In the genomic region with DNA sequence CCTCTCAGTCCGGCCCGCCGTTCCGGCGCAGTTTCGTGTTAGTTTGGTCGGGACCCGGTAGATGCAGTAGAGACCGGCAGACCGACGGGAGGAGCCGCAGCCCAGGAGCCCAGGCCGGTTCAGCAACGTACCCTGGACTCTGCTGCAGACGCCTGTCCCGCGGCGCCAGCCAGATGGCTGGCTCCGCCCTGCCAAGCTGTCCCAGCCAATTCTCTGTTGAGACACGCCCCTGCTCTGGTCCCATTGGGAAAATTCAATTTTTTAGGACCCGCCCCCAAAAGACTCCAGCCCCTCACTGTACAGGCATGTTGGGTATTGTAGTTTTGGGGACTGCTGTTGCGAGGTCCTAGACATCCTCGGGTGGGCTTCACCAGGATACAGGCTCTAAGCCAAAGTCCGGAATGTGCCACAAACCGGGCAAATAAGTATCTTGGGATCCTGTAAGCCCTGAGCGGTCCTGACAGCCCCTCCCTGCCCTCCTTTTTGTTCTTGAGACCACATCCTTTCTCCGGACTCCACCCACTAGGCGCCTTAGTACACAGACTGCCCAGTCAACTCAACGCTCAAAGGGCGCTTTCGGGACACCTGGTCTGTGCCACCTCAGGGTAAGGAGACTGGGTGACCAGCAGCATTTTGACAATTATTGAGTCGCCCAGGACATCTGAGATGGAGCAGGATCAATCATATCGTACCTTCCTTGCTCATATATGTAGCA, we compare ENCODE assay signal across 8 mouse cellular contexts. TPM values are rescaled to one million over a fixed set of nuclear protein-coding genes. Genes with fewer than 3 reads are reported as not detected.
DNase-seq lines count a peak whose midpoint lies in the region; ATAC-seq and TF ChIP-seq lines count a peak whose summit lies in the region.

No protein-coding gene starts in this region.

- no peaks in the 10 kb centered on the region for H3K9me3 ChIP-seq in heart, embryonic 11.5 days (replicated peaks; ENCODE audit: control insufficient read depth, low read length)
- H3K9me3 ChIP-seq in kidney, embryonic 16.5 days (ENCODE audit: low read length) = no peaks in the 10 kb centered on the region

- ATAC-seq in erythroblast, adult 5-6 weeks (replicated peaks; ENCODE audit: low FRiP score, poor library complexity, severe bottlenecking) = peak; percentile 83
- peak; percentile 89 for ATAC-seq in heart, embryonic 11.5 days (replicated peaks; ENCODE audit: insufficient number of reproducible peaks, low FRiP score, low TSS enrichment)
- ATAC-seq in kidney, embryonic 16.5 days (ENCODE audit: low FRiP score, low TSS enrichment) = peak; percentile 84

- TF ChIP-seq POLR2A in liver, adult 2 months (IDR thresholded peaks at IDR 0.05; ENCODE audit: extremely low read depth, insufficient read depth, low read length) = peak; percentile 82
- peak; percentile 98 for TF ChIP-seq POLR2A in myocyte (IDR thresholded peaks at IDR 0.05; ENCODE audit: insufficient read length, low read depth)

- peak; percentile 96 for DNase-seq in A20 (ENCODE audit: low read depth, low spot score)
- peak; percentile 96 for DNase-seq in brain, adult 2 months (ENCODE audit: low read depth, low spot score)
- peak; percentile 89 for DNase-seq in liver, adult 2 months (ENCODE audit: extremely low read depth, low read depth, low spot score)
- DNase-seq in splenic B cell, adult 2 months (ENCODE audit: low read depth, low spot score) = peak; percentile 85

- peak overlapping the region; percentile 79 for H3K9ac ChIP-seq in heart, embryonic 11.5 days (ENCODE audit: low read depth, low read length)
- H3K9ac ChIP-seq in kidney, embryonic 16.5 days (replicated peaks; ENCODE audit: low read length) = peak overlapping the region; percentile 82
- H3K9ac ChIP-seq in liver, adult 2 months (ENCODE audit: low read depth, low read length) = peak overlapping the region; percentile 66

- peaks cover 3% of the 10 kb centered on the region; the same call in 1 of the 2 replicates for H3K36me3 ChIP-seq in heart, embryonic 11.5 days (ENCODE audit: control insufficient read depth, insufficient read depth, low read length)
- H3K36me3 ChIP-seq in kidney, embryonic 16.5 days (ENCODE audit: insufficient read depth, low read length) = peaks cover 3% of the 10 kb centered on the region; the same call in 1 of the 2 replicates
- no peaks in the 10 kb centered on the region for H3K36me3 ChIP-seq in liver, adult 2 months (ENCODE audit: control insufficient read depth, insufficient read depth, low read length)
- no peaks in the 10 kb centered on the region for H3K36me3 ChIP-seq in myocyte (ENCODE audit: control insufficient read depth, insufficient read depth)
- no peaks in the 10 kb centered on the region for H3K36me3 ChIP-seq in splenic B cell, adult 2 months (ENCODE audit: control insufficient read depth, insufficient read depth, low read length, poor library complexity, severe bottlenecking)

- 3% methylated on average over 33 of the region's 33 CpGs for WGBS in heart, embryonic 11.5 days (ENCODE audit: insufficient replicate concordance)
- 5% methylated on average over 33 of the region's 33 CpGs for WGBS in kidney, embryonic 16.5 days
- WGBS in liver, adult 2 months = 3% methylated on average over 33 of the region's 33 CpGs

- H3K79me2 ChIP-seq in liver, adult 2 months (ENCODE audit: control insufficient read depth, insufficient read depth, low read length) = no peaks in the 10 kb centered on the region
- H3K79me2 ChIP-seq in myocyte (ENCODE audit: control insufficient read depth, insufficient read depth) = peaks cover 29% of the 10 kb centered on the region

- TF ChIP-seq CTCF in liver, adult 2 months (IDR thresholded peaks at IDR 0.05; ENCODE audit: low read depth, low read length) = no peak; the same call in 1 of the 2 replicates

- peak overlapping the region; percentile 25 for H3ac ChIP-seq in myocyte (ENCODE audit: control insufficient read depth, insufficient read length)

- H3K4me1 ChIP-seq in heart, embryonic 11.5 days (ENCODE audit: control insufficient read depth, insufficient read depth, low read length) = peaks cover 35% of the 10 kb centered on the region
- peaks cover 30% of the 10 kb centered on the region for H3K4me1 ChIP-seq in kidney, embryonic 16.5 days (ENCODE audit: insufficient read depth, low read length)
- peaks cover 5% of the 10 kb centered on the region; the same call in 1 of the 2 replicates for H3K4me1 ChIP-seq in liver, adult 2 months (ENCODE audit: control insufficient read depth, insufficient read depth, low read length)

- H3K27me3 ChIP-seq in heart, embryonic 11.5 days (ENCODE audit: control insufficient read depth, insufficient read depth, low read length) = no peaks in the 10 kb centered on the region
- no peaks in the 10 kb centered on the region for H3K27me3 ChIP-seq in kidney, embryonic 16.5 days (ENCODE audit: insufficient read depth, low read length)
- H3K27me3 ChIP-seq in liver, adult 2 months (ENCODE audit: control insufficient read depth, insufficient read depth, low read length) = no peaks in the 10 kb centered on the region
- H3K27me3 ChIP-seq in myocyte (ENCODE audit: control insufficient read depth, insufficient read depth, insufficient read length) = no peaks in the 10 kb centered on the region
- no peaks in the 10 kb centered on the region for H3K27me3 ChIP-seq in splenic B cell, adult 2 months (ENCODE audit: control insufficient read depth, insufficient read depth, low read length, poor library complexity, severe bottlenecking)

- H3K4me2 ChIP-seq in heart, embryonic 11.5 days = peak overlapping the region; percentile 71
- H3K4me2 ChIP-seq in kidney, embryonic 16.5 days (replicated peaks; ENCODE audit: low read depth, low read length) = peak overlapping the region; percentile 67
- peak overlapping the region; percentile 95 for H3K4me2 ChIP-seq in myocyte (ENCODE audit: low read depth)

- no peak overlapping the region for H3K27ac ChIP-seq in heart, embryonic 11.5 days (ENCODE audit: low read depth, low read length)
- H3K27ac ChIP-seq in kidney, embryonic 16.5 days (ENCODE audit: low read length) = peak overlapping the region; percentile 61
- 0 out of 2 replicates have a peak overlapping the region, but pooled peaks have one; percentile 11 for H3K27ac ChIP-seq in liver, adult 2 months (replicated peaks; ENCODE audit: insufficient read depth, low read depth, low read length)

- peak overlapping the region; percentile 54 for H3K4me3 ChIP-seq in heart, embryonic 11.5 days (ENCODE audit: low read depth, low read length)
- peak overlapping the region; percentile 73 for H3K4me3 ChIP-seq in kidney, embryonic 16.5 days (ENCODE audit: low read length)
- peak overlapping the region; percentile 62 for H3K4me3 ChIP-seq in liver, adult 2 months (ENCODE audit: insufficient read depth, low read depth, low read length)
- peak overlapping the region; percentile 80 for H3K4me3 ChIP-seq in myocyte

TF ChIP-seq in myocyte, 11 proteins besides CTCF, POLR2A, EP300 and RAD21 (continues in another document):
- TF ChIP-seq MYOG (IDR thresholded peaks at IDR 0.05; ENCODE audit: control insufficient read depth in 1 of 3, insufficient read depth in 1 of 3, insufficient read length in 2 of 3, low read depth in 2 of 3) = peak in 1 of 3 experiments; percentile 30
- TF ChIP-seq MAX (IDR thresholded peaks at IDR 0.05; ENCODE audit: low read depth) = no peak
- no peak for TF ChIP-seq CEBPB (IDR thresholded peaks at IDR 0.05; ENCODE audit: insufficient read depth, poor library complexity, severe bottlenecking)
- TF ChIP-seq POLR2AphosphoS2 (IDR thresholded peaks at IDR 0.05; ENCODE audit: insufficient read length, low read depth) = peak; percentile 96
- no peak for TF ChIP-seq TCF12 (IDR thresholded peaks at IDR 0.05; ENCODE audit: insufficient read depth, poor library complexity, severe bottlenecking)
- TF ChIP-seq SRF (IDR thresholded peaks at IDR 0.05; ENCODE audit: control insufficient read depth, insufficient read length, low read depth) = peak; percentile 11
- peak; percentile 8 for TF ChIP-seq E2F4 (IDR thresholded peaks at IDR 0.05; ENCODE audit: insufficient read depth)
- TF ChIP-seq REST (IDR thresholded peaks at IDR 0.05; ENCODE audit: insufficient read depth, insufficient read length) = peak; percentile 11

RNA-seq across cellular contexts. Expression of gene Smtn, which starts 1.1 kb away (rescaled TPM):
- total RNA-seq in erythroblast, adult 5-6 weeks (2015; ENCODE audit: low replicate concordance) = 4.2 and 13.6 TPM in 2 replicates
- 2.0 and 2.7 TPM in 2 replicates for total RNA-seq in erythroblast, adult 5-6 weeks (2017; ENCODE audit: low replicate concordance)
- polyA plus RNA-seq in heart, embryonic 11.5 days (2014; fragmentation: Nextera tagmentation; extraction: Ambion mirVana) = 66.9 and 72.9 TPM in 2 replicates
- 110 and 116 TPM in 2 replicates for polyA plus RNA-seq in kidney, embryonic 16.5 days (2015; fragmentation: Nextera tagmentation; extraction: Ambion mirVana)
- total RNA-seq in liver, adult 2 months (2014; rRNA removed) = 2.2 and 4.4 TPM in 2 replicates
- 2.8 and 2.9 TPM in 2 replicates for polyA plus RNA-seq in liver, adult 2 months (2012; rRNA removed)
- polyA plus RNA-seq in myocyte (2012; fragmentation: generic; extraction: Trizol) = 141 TPM

RNA-seq across cellular contexts. Expression of gene Selenom, which starts 24.8 kb away (rescaled TPM):
- total RNA-seq in erythroblast, adult 5-6 weeks (2015; ENCODE audit: low replicate concordance) = not detected in 2 replicates
- total RNA-seq in erythroblast, adult 5-6 weeks (2017; ENCODE audit: low replicate concordance) = 1.5 TPM in 1 of 2 replicates, not detected in the other
- 122 and 127 TPM in 2 replicates for polyA plus RNA-seq in heart, embryonic 11.5 days (2014; fragmentation: Nextera tagmentation; extraction: Ambion mirVana)
- 113 and 114 TPM in 2 replicates for polyA plus RNA-seq in kidney, embryonic 16.5 days (2015; fragmentation: Nextera tagmentation; extraction: Ambion mirVana)
- 2.4 and 2.6 TPM in 2 replicates for total RNA-seq in liver, adult 2 months (2014; rRNA removed)
- 6.3 and 6.7 TPM in 2 replicates for polyA plus RNA-seq in liver, adult 2 months (2012; rRNA removed)
- polyA plus RNA-seq in myocyte (2012; fragmentation: generic; extraction: Trizol) = 270 TPM

RNA-seq across cellular contexts. Expression of gene Inpp5j, which starts 34.6 kb away (rescaled TPM):
- total RNA-seq in erythroblast, adult 5-6 weeks (2015; ENCODE audit: low replicate concordance) = 0.38 and 2.5 TPM in 2 replicates
- total RNA-seq in erythroblast, adult 5-6 weeks (2017; ENCODE audit: low replicate concordance) = 0.34 and 0.42 TPM in 2 replicates
- 6.5 and 7.0 TPM in 2 replicates for polyA plus RNA-seq in heart, embryonic 11.5 days (2014; fragmentation: Nextera tagmentation; extraction: Ambion mirVana)
- polyA plus RNA-seq in kidney, embryonic 16.5 days (2015; fragmentation: Nextera tagmentation; extraction: Ambion mirVana) = 2.8 and 3.1 TPM in 2 replicates
- not detected in 2 replicates for total RNA-seq in liver, adult 2 months (2014; rRNA removed)
- polyA plus RNA-seq in liver, adult 2 months (2012; rRNA removed) = 0.05 and 0.07 TPM in 2 replicates
- polyA plus RNA-seq in myocyte (2012; fragmentation: generic; extraction: Trizol) = 5.8 TPM

RNA-seq across cellular contexts. Expression of gene Pla2g3, which starts 51.2 kb away (rescaled TPM):
- total RNA-seq in erythroblast, adult 5-6 weeks (2015; ENCODE audit: low replicate concordance) = not detected in 2 replicates
- 0.28 TPM in 1 of 2 replicates, not detected in the other for total RNA-seq in erythroblast, adult 5-6 weeks (2017; ENCODE audit: low replicate concordance)
- 0.26 and 0.39 TPM in 2 replicates for polyA plus RNA-seq in heart, embryonic 11.5 days (2014; fragmentation: Nextera tagmentation; extraction: Ambion mirVana)
- 0.32 and 0.56 TPM in 2 replicates for polyA plus RNA-seq in kidney, embryonic 16.5 days (2015; fragmentation: Nextera tagmentation; extraction: Ambion mirVana)
- not detected in 2 replicates for total RNA-seq in liver, adult 2 months (2014; rRNA removed)
- 0.06 TPM in 1 of 2 replicates, not detected in the other for polyA plus RNA-seq in liver, adult 2 months (2012; rRNA removed)
- polyA plus RNA-seq in myocyte (2012; fragmentation: generic; extraction: Trizol) = 0.62 TPM

Comparison
In these comparisons a context has a peak if more than half of its experiments do, and no peak if none do; other contexts are left out.
1. RNA of gene Smtn, which starts 1.1 kb away (polyA plus RNA-seq): 141 TPM in myocyte (single experiment), 110 to 116 TPM in kidney, embryonic 16.5 days and 66.9 to 72.9 TPM in heart, embryonic 11.5 days; 2.8 to 2.9 TPM in liver, adult 2 months; every median in the first group is over 10 times any median in the second.
2. RNA of gene Selenom, which starts 24.8 kb away (polyA plus RNA-seq): 270 TPM in myocyte (single experiment), 122 to 127 TPM in heart, embryonic 11.5 days and 113 to 114 TPM in kidney, embryonic 16.5 days; 6.3 to 6.7 TPM in liver, adult 2 months; every median in the first group is over 10 times any median in the second.
3. Peak in every context shown above with its lines, with median percentiles within 50 percentile points of each other: DNase-seq, ATAC-seq, H3K4me2 ChIP-seq, H3K4me3 ChIP-seq and H3K9ac ChIP-seq.